Mouse (Mus musculus) ovary, postnatal 10 days (tissue): Measurements from ENCODE around the gene Naa80.

Source experiments
- DNase-seq: peaks from one replicate; pipeline ENCODE4 v3.0.0; 2022; ENCODE audit warnings: low spot score

The Naa80 gene

DNA sequence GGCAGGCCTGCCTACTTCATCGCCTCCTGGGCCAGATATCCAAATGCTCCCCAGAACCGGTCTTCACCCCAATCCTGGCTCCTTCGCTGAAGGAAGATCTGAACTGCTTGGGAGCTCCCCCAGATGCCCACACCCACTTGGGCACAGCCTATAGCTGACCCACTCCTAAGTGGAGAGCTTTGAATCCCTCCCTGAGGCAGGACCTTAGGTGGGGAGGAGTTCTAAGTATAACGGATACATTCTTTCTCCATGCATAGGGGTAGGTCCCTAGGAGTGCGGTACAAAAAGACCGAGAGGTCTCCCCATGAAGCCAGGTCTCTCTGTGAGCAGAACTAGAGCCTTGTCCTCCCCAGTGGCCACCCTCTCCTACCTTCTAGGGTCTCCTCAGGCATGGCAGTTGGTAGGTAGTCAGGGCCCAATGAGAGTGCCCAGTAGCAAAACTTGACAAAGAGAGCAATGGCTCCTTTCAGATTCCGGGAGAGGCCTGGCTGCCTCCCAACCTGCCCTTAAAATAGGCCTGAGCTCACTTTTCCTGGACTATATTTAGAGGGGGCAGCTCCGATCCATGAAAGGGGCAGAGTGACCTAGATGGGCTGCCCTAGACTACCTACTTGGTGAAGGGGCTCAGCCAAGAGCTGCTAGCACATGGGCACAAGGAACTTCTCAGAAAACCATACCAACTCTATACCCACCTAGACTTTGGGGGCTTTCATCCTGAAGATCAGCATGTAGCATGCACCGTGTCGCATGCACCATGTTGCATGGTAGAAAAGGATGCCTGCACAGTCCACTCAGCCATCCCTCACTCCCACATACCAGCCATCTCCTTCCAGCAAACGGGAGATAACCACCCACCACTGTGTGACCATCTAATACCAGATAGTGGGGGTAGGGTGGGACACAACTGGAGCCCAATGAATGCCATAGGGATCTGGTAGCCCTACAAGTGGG is 18.2 kb downstream of the Naa80 start:
- no peak for DNase-seq

DNA sequence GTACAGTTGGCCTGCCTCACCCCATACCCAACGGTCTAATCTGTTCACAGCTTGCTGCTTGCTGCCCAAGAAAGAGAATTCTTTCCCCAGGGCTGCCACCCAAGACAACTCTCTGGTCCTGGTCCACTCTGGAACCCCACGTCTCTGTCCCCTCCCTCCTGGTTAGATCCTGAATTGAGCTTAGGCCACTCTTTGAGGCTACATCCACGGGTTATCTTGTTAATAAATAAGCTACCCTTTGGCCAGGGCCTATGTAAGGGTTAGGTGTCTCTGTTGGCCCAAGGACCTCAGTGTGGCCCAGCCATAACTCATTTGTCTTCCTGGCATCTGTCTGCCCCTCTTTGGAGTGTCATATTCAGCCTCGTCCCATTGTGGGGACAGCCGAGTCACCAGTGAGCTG is 19.7 kb downstream of the Naa80 start:
- DNase-seq: no peak

DNA sequence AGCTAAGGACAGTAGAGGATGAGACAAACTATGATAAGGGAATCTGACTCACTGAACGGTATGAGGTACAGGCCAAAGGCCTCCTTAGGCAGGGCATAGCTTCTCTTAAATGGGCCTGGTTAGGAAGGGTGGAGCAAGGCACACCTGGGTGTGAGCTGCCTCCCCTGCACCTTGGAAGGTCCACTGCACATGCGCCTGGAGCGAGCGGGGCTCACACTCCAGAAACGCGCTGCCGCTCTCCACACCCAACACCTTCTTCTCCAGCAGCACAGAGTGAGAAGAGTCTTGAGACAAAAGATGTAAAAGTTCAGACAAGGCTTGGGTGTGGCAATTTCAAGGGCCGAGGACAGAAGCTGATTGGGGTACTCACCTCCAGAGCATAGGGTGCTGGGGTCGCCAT is 20.7 kb downstream of the Naa80 start:
- no peak for DNase-seq

DNA sequence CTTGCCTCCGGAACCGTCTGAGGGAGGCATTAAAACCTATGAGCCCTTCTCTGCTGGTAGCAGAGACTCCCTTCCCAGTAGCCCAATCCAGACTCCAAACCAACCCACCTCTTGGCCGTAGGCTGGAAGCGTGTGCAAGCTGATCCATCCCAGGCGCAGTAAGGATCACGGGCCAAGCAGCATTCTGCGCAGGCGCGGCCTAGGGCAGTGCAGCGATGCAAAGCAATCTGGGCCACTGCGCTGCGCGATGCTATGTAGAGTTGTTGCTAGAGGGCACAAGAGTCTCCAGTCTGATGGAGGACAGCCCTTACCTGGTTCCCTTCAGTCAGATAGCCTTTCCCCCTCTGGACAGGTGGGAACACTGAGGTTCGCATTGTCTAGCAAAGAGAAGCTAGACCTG is 21.2 kb downstream of the Naa80 start:
- no peak for DNase-seq

DNA sequence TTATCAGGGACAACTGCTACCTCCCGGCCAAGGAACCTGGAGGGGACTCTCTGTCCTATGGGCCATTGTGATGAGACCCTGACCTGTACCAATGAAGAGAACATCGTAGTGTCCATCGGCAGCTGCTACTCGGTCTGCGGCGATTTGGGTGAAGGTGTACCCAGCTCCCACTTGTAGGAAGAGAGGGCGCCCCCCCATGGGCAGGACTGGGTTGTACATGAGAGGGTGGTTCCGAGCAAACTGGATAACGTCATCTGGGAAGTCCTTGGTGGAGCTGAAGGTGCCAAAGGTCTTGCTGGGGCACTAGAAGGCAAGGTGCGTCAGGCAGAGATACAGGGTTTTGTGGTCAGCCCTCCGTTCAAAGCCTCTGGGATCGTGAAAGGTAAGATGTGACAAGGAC is 22.1 kb downstream of the Naa80 start:
- no peak for DNase-seq

DNA sequence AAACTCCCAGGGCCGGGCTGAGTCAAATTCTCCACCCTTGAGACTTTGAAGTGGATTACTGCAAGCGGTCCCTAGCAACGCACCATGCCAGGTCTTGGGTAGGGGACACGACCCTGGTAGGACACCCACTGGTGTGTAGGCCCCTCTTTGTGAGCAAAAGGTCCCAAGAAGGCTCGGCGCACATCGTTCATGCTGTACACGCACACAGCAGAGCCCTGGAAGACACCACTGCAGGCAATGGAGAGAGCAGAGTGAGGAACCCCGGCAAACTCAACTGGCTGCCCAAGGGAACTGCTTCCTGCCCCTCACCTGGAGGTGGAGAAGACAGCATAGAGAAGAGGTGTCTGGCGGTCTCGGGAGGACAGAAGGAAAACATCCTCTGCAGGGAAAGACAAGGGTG is 22.6 kb downstream of the Naa80 start:
- no peak for DNase-seq

DNA sequence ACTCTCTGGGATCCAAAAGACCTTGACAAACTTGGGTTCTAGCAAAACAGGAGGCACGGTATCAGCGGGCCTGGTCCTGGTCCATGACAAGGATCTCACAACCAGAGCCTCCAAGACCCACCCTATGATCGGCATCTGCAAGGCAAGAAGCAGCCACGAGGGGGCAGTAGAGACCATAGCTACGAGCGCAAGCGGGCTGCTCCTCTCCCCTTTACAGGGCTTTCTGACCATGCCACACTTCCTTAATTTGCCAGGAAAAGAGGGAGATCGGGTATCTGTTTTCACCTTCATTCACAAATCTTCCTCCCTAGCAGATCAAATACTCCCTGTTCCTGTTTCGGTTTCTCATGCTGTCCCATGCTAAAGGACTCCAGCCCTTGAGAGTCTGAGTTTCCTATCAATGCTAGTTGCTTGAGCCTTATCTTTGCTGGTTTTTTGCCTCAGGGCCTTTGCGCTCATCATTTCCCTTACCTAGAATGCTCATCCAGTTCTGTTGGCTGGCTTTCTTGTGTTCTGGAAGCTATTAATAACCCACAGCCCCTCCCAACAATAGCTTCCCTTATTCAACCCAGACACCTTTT is 23.5 kb downstream of the Naa80 start:
- DNase-seq: peak; percentile 97

DNA sequence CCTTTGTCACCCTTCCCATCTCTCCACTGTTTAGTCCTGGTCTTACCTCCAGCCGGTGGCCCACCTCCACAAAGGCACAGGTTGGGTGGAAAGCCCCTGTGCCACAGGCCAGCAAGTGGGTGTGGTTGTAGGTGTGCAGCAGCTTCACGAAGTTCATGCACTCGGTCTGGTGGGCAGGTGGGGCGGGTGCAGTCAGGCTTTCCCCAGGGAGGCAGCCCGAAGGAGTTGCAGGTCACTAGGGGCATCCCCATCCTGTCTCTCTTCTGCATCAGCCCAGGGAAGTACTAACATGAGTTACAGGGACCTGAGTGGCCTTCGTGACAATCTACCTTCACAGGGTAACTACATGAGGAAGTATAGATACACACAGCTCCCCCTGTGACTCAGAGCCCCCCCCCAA is 24.6 kb downstream of the Naa80 start:
- DNase-seq: no peak

DNA sequence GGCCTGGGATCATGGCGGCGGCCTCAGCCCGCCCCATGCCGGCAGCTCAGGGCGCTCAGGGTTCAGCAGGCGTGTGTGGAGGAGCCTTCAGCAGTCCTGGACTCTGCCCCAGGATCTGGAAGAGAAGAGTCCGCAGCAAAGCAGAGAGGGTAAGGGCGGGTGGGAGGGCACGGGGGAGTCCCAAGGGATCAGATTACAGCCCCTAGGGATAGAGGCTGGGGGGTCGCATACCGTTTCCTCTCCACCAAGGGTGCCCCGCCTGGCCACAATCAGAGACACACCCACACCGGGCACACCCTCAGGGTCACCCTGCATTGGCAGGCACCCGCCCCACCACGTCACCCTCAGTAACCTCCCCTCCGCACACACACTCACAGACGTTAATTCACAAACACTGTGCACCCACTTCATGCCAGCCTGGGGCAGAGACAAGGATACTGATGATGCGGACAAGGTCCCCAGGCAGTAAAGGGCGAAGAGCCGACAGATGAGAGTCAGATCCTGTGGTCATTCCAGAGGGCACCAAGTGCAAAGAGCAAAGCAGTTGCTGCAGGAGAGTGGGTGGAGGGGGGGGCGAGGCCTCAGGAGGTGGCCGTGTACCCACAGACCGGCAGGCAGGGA is 26.5 kb downstream of the Naa80 start:
- no peak for DNase-seq

DNA sequence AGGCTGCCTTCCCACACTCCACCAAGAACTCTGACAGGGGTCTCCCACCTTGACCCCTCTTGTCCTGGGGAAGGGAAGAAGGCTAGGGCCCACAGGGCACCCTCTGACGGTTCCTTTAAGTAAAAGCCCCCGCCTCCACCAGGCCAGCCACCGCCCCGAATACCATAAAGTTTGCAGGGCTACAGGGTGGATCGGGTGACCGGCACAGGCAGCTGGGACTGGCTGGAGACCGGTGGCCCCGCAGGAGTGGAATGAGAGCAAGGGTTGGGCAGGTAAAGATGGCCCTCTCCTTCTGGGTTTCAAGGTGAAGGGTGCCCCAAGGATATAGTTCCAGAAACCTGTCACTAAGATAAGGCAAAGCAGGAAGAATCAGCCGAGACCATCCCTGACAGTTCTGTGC is 27.9 kb downstream of the Naa80 start:
- no peak for DNase-seq

DNA sequence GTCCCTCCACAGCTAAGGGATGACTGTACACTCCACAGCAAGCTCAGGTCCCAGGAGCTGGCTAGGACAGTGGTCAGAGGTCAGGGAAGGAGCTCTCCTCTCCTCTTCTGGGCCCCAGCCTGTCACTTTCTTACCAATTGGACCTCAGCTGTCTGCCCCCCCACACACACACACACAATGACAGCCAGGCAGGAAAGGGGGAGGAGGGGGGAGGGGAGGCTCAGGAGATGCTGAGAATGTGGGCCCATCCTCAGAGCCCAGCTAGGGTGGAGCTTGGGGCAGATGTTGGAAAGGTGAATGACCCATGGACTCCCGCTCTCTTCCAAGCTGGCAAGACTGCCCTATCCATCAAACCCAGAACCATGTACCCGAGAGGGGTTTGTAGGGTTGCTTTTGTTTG is 28.3 kb downstream of the Naa80 start:
- no peak for DNase-seq

DNA sequence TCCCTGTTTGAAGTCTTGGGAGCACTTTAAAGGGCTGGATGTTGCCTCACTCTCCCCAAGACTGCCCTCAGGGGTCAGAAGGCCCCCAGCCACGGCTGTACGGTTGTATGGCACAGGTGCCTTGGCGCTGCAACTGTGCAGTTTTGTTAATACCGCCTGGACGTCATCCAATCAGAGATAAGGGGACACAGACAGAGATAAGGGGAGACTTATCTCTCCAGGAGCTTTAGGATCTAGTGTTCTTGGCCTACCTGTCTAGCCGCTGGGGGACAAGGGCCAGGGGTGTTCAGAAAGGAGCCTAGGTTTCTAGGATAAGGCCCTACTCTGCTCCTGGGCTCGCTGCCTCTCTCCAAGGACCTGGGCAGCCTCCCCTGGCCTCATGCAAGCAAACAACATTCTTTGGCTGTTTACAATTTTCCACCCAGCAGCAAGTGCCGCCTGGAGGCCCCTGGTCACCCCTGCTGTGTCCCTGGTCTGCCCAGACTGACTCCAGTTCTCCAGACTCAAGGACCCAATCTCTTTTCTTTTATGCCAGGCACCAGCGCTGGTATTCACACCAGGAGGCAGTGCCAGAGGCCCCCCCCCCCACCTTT is 29.1 kb downstream of the Naa80 start:
- no peak for DNase-seq

DNA sequence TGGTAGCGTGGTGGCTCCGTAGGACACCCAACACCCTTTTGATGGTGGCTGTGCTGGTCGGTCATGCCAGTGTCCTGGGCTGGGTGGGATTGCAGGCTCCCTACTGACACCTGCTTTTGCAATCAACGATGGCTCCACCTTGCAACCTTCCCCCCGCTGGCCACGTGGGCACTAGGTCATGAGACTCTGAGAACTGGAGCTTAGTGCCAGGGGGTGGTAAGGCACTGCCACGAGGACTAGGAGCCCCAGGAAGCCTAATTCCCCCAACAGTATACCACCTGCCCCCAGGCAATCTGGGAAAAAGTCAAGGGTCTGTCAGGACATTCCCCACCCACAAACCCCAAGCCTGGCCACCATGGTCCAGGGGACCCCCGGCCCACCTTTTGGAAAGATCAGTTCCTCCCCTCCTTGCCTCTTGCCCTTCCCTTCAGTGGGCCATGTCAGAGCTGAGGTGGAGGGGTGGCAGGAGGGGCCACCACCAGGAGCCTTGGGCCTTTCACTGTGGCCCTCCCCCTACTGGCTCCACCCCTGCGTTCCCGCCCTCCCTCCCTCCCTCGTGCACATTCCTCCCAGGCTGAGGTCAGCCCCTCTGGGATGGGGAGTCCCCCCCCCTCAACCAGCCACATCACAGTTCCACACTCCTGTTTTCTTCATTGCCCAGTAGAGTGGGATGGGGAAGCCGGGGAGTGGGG is 30.2 kb downstream of the Naa80 start, which contains the start of gene Sema3b:
TSS of gene Sema3b (minus strand) at position 489 of the 692 bp plus-strand sequence.
- no peak for DNase-seq

DNA sequence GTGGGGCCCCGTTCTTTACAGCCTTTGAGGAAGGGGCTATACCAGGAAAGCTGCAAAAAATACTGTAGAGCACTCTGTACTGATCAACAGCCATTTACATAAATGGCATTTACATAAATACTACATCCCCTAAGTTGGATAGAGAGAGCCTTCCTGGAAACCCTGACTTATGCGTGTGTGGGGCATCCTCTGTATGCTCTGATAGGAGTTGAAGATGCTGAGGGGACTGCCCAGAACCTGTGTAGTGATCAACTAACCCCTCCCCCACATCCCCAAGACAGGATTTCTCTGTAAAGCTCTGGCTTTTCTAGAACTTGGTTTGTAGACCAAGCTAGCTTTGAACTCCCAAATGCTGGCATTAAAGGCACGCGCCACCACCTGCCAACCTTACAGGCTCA is 30.7 kb downstream of the Naa80 start:
- DNase-seq: no peak

DNA sequence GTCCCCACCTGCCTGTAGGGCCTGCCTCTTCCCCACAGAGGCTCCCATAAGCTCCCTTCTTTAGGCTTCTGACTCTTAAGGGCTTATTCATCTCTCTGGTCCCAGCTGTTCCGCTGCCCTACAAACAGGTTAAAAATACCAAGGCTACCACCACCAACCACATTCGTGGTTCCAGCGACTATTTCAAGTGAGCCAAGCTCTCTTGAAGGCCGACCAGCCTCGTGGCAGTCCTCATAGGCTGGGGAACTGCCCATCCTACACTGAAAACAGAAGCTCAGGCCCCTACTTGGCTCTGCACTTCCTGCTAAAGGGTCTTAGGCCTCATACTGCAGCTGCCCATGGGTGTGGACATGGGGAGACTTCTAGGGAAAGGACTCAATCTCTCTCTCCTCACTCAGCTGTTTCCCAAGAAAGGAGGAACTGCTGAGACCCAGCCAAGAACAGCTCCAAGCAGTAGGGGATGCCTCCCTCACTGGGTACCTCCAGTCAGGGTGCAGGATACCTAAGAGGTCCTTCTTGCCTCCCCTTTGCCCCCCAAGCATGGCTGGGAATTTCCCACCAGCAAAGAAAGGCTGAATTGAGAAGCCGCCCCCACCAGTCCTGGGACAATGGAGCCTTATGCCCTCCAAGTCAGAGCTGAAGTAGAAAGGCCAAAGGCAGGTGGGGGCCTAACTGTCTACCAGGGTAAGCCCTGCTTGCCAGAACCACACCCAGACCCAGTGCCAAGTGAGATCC is 32.9 kb downstream of the Naa80 start:
- no peak for DNase-seq

DNA sequence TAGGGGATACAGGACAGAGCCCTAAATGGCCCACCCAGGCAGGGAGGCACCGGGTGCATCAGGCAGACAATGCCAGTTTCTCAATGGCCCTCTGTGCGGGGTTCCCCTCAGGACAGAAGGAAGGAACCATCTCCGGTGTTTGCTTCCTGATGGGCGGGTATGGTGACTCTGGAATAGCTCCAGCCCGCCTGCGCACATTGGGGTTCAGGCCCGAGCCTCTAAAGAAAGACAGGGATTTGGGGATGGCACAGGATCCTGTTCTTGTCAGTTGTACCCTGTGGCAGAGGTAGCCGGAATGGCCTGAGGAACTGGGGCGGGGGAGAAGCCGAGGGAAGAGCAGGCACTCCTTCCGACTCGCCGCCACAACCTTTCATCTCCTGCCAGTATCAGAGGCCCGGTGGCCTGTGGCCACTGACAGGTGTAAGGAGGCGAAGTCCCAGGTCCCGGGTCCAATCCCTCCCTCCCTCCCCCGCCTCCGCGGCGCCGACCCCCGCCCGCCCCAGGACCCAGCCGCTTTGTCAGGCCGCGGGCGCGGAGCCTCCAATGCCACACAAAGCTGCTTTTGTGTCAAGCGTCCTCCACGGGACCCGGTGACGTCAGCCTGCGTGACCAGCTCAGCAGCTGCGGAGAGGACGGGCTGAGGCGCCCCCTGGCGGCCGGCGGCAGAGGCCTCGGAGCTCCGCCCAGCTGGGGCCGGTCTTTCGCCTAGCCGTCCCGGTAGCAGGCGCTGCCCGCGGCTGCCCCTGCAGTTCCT is 33.7 kb downstream of the Naa80 start:
- peak; percentile 96 for DNase-seq

DNA sequence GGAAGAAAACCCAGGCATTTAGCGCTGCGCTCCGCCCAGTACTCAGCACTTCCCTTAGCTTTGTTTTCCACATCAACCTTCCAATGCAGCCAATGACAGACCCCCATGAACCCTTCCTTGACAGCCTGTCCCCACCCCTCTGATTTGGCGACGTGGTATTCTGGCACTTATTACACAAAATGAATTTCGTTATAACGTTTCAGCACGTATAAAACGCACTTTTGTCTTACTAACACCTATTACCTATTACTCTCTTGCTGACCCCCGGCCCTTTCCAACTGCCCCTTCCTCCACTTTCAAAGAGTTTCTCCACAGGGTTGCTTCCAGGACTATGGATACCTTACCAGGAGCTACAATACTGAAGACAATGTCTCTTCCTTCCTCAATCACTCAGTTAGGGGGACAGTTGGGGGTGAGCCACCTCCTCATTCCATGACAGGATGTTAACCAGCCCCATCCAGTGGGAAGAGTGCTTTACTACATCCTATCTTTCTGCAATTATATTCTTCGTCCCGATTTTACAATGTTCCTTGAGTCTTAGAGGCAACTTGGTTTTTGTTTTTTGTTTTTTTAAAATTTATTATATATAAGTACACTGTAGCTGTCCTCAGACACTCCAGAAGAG is 34.4 kb downstream of the Naa80 start:
- DNase-seq: no peak

DNA sequence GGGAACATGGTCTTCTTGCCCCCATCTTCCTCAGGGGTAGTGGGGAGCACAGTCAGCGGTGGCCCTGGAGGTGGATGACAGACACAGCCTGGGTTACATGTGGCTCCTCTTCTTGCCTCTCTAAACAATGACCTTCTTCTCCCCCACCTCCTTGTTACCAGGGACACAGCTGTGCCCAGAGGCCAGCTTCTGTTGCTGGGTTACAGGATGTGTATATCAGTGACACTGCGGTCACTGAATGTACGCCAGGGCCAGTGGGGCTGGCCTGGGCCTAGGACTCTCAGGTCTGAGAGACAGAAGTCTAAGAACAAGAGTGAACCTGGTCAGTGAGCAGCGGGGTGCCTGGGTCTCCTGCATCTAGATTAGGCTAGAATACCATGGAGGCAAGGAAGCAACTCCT is 36.3 kb downstream of the Naa80 start:
- DNase-seq: no peak

DNA sequence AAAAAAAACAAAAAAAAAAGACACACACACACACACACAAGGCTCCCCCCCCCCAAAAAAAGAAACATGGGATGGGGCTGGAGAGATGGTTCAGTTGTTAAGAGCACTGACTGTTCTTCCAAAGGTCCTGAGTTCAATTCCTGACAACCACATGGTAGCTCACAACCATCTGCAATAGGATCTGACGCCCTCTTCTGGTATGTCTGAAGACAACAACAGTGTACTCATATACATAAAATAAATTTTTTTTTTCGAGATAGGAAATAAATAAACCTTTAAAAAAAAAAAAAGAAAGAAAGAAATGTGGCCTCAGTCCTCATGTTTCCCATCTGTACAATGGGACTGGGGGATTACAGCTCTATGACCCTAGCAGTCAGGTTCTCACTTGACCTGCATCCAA is 38.8 kb downstream of the Naa80 start:
- DNase-seq: no peak

DNA sequence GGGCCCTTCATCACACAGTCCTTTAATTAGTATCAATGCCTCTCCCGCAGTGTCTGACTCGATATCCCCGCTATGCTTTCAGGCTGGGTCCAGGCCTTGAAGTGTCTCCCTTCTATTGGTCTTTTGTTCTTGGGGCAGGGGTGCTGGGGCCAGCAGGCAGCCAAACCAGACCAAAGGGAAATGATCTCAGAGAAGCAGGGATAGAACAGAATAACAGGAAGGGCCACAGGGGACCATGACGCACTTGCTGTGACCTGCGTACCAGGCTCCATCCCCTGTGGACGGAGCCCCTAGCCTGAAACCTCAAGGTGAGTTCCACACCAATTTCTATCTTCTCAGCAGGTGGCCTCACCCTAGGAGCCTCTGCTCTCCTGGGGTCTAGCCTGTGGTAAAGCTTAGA is 39.4 kb downstream of the Naa80 start:
- no peak for DNase-seq
